Mouse (Mus musculus): ENCODE measurements around the gene Retreg3.

GRCm38 (mm10) chr11:101083083-101083697 is 36.5 kb downstream of the Retreg3 start:
- no peak for TF ChIP-seq EP300 (IDR thresholded peaks at IDR 0.05; ENCODE audit: insufficient read depth, low read depth, low read length)
- TF ChIP-seq POLR2A (IDR thresholded peaks at IDR 0.05; ENCODE audit: insufficient read depth, low read depth, low read length) = no peak

All from heart, adult 2 months (tissue).